Mouse (Mus musculus) midbrain, embryonic 14.5 days (tissue): Measurements from ENCODE around the gene 4921536K21Rik. TPM values are rescaled to one million over a fixed set of nuclear protein-coding genes. Genes with fewer than 3 reads are reported as not detected.

Source experiments
- ATAC-seq: fragments of 200-750 bp; cut with Nextera tagmentation; 2 replicates; pipeline ENCODE4 v1.8.0; 2017; ENCODE audit warnings: moderate number of reproducible peaks, moderate library complexity; ENCODE audit not compliant: low FRiP score, low TSS enrichment
- DNase-seq: peaks from one replicate; pipeline ENCODE4 v3.0.0-alpha.2; 2015
- H3K27ac ChIP-seq: fragments of 300-500 bp; sonication (generic); replicated peaks from 2 replicates; pipeline ENCODE4 v1.5.1; 2014; ENCODE audit warnings: mild to moderate bottlenecking, low read depth, low read length, moderate library complexity
- H3K27me3 ChIP-seq: fragments of 300-500 bp; sonication (generic); 2 replicates; pipeline ENCODE4 v1.6.1; 2014; ENCODE audit warnings: low read length, control low read depth, mixed read lengths; ENCODE audit not compliant: control insufficient read depth, insufficient read depth
- H3K36me3 ChIP-seq: fragments of 300-500 bp; sonication (generic); 2 replicates; pipeline ENCODE4 v1.6.1; 2014; ENCODE audit warnings: low read length, control low read depth; ENCODE audit not compliant: control insufficient read depth, insufficient read depth
- H3K4me1 ChIP-seq: fragments of 300-500 bp; sonication (generic); 2 replicates; pipeline ENCODE4 v1.6.1; 2014; ENCODE audit warnings: mild to moderate bottlenecking, antibody characterized with exemption, low read length, control low read depth; ENCODE audit not compliant: control insufficient read depth, insufficient read depth
- H3K4me2 ChIP-seq: fragments of 300-500 bp; sonication (generic); 2 replicates; pipeline ENCODE4 v1.6.1; 2014; ENCODE audit warnings: mild to moderate bottlenecking, low read length, moderate library complexity
- H3K4me3 ChIP-seq: fragments of 300-500 bp; sonication (generic); replicated peaks from 2 replicates; pipeline ENCODE4 v1.5.1; 2014; ENCODE audit warnings: low read depth, low read length
- H3K9ac ChIP-seq: fragments of 300-500 bp; sonication (generic); replicated peaks from 2 replicates; pipeline ENCODE4 v1.6.1; 2014; ENCODE audit warnings: mild to moderate bottlenecking, low read length, moderate library complexity
- H3K9me3 ChIP-seq: fragments of 300-500 bp; sonication (generic); 2 replicates; pipeline ENCODE4 v1.6.1; 2016; ENCODE audit warnings: low read length, control low read depth, mixed read lengths; ENCODE audit not compliant: control insufficient read depth
- WGBS: fragments of 180-500 bp; shearing (Covaris S2); extraction: QIAGEN DNeasy Blood & Tissue Kit; methylation state at CpG from one replicate; pipeline ENCODE4 v1.1.7; 2014; 5-methylcytosine and 5-hydroxymethylcytosine counted together
- polyA plus RNA-seq: library from polyadenylated mRNA; unstranded; fragments of >200 nt; fragmentation: Nextera tagmentation; extraction: Ambion mirVana; gene quantifications from 2 replicates; pipeline ENCODE4 v1.2.1, GENCODE M21; 2014

Gene 4921536K21Rik
- 0.35 TPM in 1 of 2 replicates, not detected in the other for polyA plus RNA-seq

GRCm38 (mm10) chr11:3894406-3895281, at the start of gene 4921536K21Rik, which contains the start of gene Dusp18:
Gene 4921536K21Rik, minus strand, starts transcription at chr11:3895098.
Gene Dusp18, plus strand, starts transcription at chr11:3895240.
- DNase-seq: peak; percentile 96
- no peaks in the 10 kb centered on the region for H3K4me1 ChIP-seq
- H3K9ac ChIP-seq: peak within 1 kb of the TSS; percentile 57
- no peaks in the 10 kb centered on the region for H3K27me3 ChIP-seq
- H3K36me3 ChIP-seq: peaks cover 18% of the 10 kb centered on the region
- WGBS: 2% methylated on average over 46 of the region's 46 CpGs
- H3K27ac ChIP-seq: peak within 1 kb of the TSS; percentile 85
- peak within 1 kb of the TSS; percentile 46 for H3K4me3 ChIP-seq
- ATAC-seq: peak; percentile 99
- H3K9me3 ChIP-seq: no peaks in the 10 kb centered on the region
- peak within 1 kb of the TSS; percentile 80 for H3K4me2 ChIP-seq

- H3K27ac ChIP-seq: no peak overlapping the region
- no peak overlapping the region for H3K4me2 ChIP-seq
- no peak for DNase-seq
- WGBS: 84% methylated on average over 7 of the region's 7 CpGs
- no peaks in the 10 kb centered on the region for H3K27me3 ChIP-seq
- H3K4me3 ChIP-seq: no peak overlapping the region
- H3K9ac ChIP-seq: no peak overlapping the region
- no peaks in the 10 kb centered on the region for H3K9me3 ChIP-seq
- H3K36me3 ChIP-seq: no peaks in the 10 kb centered on the region
- no peaks in the 10 kb centered on the region for H3K4me1 ChIP-seq
- ATAC-seq: no peak
Observed at GRCm38 (mm10) chr11:3941371-3941770, 46.5 kb upstream of the 4921536K21Rik start.

- H3K9me3 ChIP-seq: no peaks in the 10 kb centered on the region
- ATAC-seq (no peak), DNase-seq (no peak)
- no peak overlapping the region for H3K4me2 ChIP-seq
- no peaks in the 10 kb centered on the region for H3K27me3 ChIP-seq
- no peak overlapping the region for H3K9ac ChIP-seq
- H3K4me3 ChIP-seq: no peak overlapping the region
- WGBS: 83% methylated on average over 13 of the region's 13 CpGs
- no peaks in the 10 kb centered on the region for H3K36me3 ChIP-seq
- no peak overlapping the region for H3K27ac ChIP-seq
- peaks cover 2% of the 10 kb centered on the region; the same call in 1 of the 2 replicates for H3K4me1 ChIP-seq
Observed at GRCm38 (mm10) chr11:3937321-3937874, 42.5 kb upstream of the 4921536K21Rik start.

GRCm38 (mm10) chr11:3936318-3936717, 41.4 kb upstream of the 4921536K21Rik start:
- Histone ChIP-seq H3K4me3 (no peak overlapping the region), H3K36me3 (no peaks in the 10 kb centered on the region), H3K4me2 (no peak overlapping the region), H3K27ac (no peak overlapping the region), H3K9me3 (no peaks in the 10 kb centered on the region), H3K27me3 (no peaks in the 10 kb centered on the region), H3K9ac (no peak overlapping the region), H3K4me1 (peaks cover 8% of the 10 kb centered on the region)
- DNase-seq (no peak), ATAC-seq (no peak)
- WGBS: 89% methylated on average over 3 of the region's 3 CpGs

- H3K27me3 ChIP-seq: no peaks in the 10 kb centered on the region
- ATAC-seq (no peak), DNase-seq (no peak)
- no peak overlapping the region for H3K4me2 ChIP-seq
- H3K36me3 ChIP-seq: no peaks in the 10 kb centered on the region
- H3K9ac ChIP-seq: no peak overlapping the region
- no peak overlapping the region for H3K4me3 ChIP-seq
- H3K27ac ChIP-seq: no peak overlapping the region
- WGBS: 86% methylated on average over 4 of the region's 4 CpGs
- H3K4me1 ChIP-seq: peaks cover 14% of the 10 kb centered on the region
- no peaks in the 10 kb centered on the region for H3K9me3 ChIP-seq
Observed at GRCm38 (mm10) chr11:3935135-3935534, 40.2 kb upstream of the 4921536K21Rik start.

GRCm38 (mm10) chr11:3933756-3934285, 38.9 kb upstream of the 4921536K21Rik start:
- Histone ChIP-seq H3K4me2 (no peak overlapping the region), H3K9me3 (no peaks in the 10 kb centered on the region), H3K4me1 (peaks cover 14% of the 10 kb centered on the region), H3K4me3 (no peak overlapping the region), H3K9ac (no peak overlapping the region), H3K36me3 (no peaks in the 10 kb centered on the region), H3K27me3 (no peaks in the 10 kb centered on the region), H3K27ac (no peak overlapping the region)
- DNase-seq (no peak), ATAC-seq (no peak)
- 83% methylated on average over 9 of the region's 9 CpGs for WGBS

- WGBS: under 1% methylated on average over 26 of the region's 26 CpGs
- peak within 1 kb of the TSS; percentile 27; the same call in 1 of the 2 replicates for H3K9ac ChIP-seq
- peak; percentile 83 for DNase-seq
- no peaks in the 10 kb centered on the region for H3K36me3 ChIP-seq
- H3K27me3 ChIP-seq: no peaks in the 10 kb centered on the region
- peaks cover 14% of the 10 kb centered on the region for H3K4me1 ChIP-seq
- ATAC-seq: peak; percentile 62; the same call in 1 of the 2 replicates
- peak within 1 kb of the TSS; percentile 39 for H3K4me3 ChIP-seq
- H3K4me2 ChIP-seq: peak within 1 kb of the TSS; percentile 59
- H3K27ac ChIP-seq: no peak within 1 kb of the TSS
- no peaks in the 10 kb centered on the region for H3K9me3 ChIP-seq
Observed at GRCm38 (mm10) chr11:3931511-3932211, 36.8 kb upstream of the 4921536K21Rik start, which contains the start of gene Tcn2. Gene Tcn2, minus strand, starts transcription at chr11:3932159.

- 20% methylated on average over 6 of the region's 6 CpGs for WGBS
- no peak for ATAC-seq
Observed at GRCm38 (mm10) chr11:3930931-3931330, 36.0 kb upstream of the 4921536K21Rik start.

More at GRCm38 (mm10) chr11:3930931-3931330, 36.0 kb upstream of the 4921536K21Rik start:
- peak overlapping the region; percentile 59 for H3K4me2 ChIP-seq
- H3K4me3 ChIP-seq: peak overlapping the region; percentile 39
- H3K9me3 ChIP-seq: no peaks in the 10 kb centered on the region
- peak overlapping the region; percentile 27; the same call in 1 of the 2 replicates for H3K9ac ChIP-seq
- H3K27me3 ChIP-seq: no peaks in the 10 kb centered on the region
- H3K36me3 ChIP-seq: no peaks in the 10 kb centered on the region
- no peak for DNase-seq
- H3K4me1 ChIP-seq: peaks cover 14% of the 10 kb centered on the region
- H3K27ac ChIP-seq: no peak overlapping the region
